Mouse (Mus musculus) left cerebral cortex, adult 6 months (tissue): ENCODE data around the gene Olfr1469. TPM values are rescaled to one million over a fixed set of nuclear protein-coding genes. Genes with fewer than 3 reads are reported as not detected.

Source experiments
- long read RNA-seq, 2 experiments: library from polyadenylated mRNA; unstranded; transcript quantifications; one replicate each; pipeline ENCODE4 v2.0.0; 2019 to 2020
- polyA plus RNA-seq: library from polyadenylated mRNA; unstranded; fragments of <200 nt; fragmentation: Nextera tagmentation; gene quantifications from 2 replicates; pipeline ENCODE4 v1.2.3, GENCODE M21; 2021

Olfr1469 gene
- polyA plus RNA-seq, result not detected in 2 replicates
- long read RNA-seq, experiment 1, result 0 reads
- long read RNA-seq, experiment 2, result 0 reads

GRCm38 (mm10) chr19:13407549-13407948, at the start of gene Olfr1469:
TSS of gene Olfr1469 (plus strand) at chr19:13407849.

GRCm38 (mm10) chr19:13361936-13362335, 45.7 kb upstream of the Olfr1469 start, which contains the start of gene Olfr1467:
TSS of gene Olfr1467 (plus strand) at chr19:13362236.

DNA sequence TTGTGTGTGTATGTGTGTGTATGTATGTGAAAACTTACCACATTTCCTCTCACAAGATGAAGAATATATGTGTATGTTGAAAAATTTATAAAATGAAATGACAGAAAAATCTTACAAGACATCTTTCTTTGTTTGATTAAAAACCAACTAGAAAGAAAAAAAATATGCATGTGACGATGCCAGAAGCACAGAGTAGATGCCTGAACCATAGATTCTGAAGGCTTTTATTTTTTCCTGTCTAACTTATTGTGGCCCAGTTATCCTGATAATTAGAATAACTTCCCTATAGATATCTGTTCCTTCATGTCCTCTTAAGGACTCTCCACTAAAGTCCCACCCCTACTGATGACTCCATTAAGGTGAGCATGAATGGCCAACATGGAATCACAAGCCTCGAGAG, 35.5 kb downstream of the Olfr1469 start, which contains the start of gene Olfr1471:
TSS of gene Olfr1471 (plus strand) at position 301 of the 400 bp plus-strand sequence.

DNA sequence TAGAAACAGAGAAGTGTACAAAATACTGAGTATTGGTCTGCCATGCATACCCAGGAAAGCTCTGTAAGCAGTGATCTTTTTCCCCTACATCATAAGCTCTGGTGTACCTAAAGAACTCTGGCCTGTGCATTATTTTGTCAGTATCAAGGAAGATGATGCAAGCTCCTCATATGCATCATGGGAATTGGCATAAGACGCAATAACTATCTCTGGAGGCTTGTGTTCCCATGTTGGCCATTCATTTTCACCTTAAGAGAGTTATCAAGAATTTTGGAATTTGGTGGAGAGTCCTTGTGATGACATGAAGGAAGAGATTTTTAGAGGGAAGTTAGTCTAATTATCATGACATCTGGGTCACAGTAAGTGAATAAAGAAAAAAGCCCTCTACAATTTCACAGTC, 48.3 kb downstream of the Olfr1469 start, which contains the start of gene Olfr1472:
TSS of gene Olfr1472 (minus strand) at position 101 of the 400 bp plus-strand sequence.

Other genes with a start within 250 kb of the Olfr1469 start
- not detected in 2 replicates for gene Olfr1461, start 244.8 kb upstream of the Olfr1469 start, polyA plus RNA-seq
- gene Olfr1462, start 222.1 kb upstream of the Olfr1469 start, polyA plus RNA-seq, result not detected in 2 replicates
- not detected in 2 replicates for gene Olfr1463, start 176.5 kb upstream of the Olfr1469 start, polyA plus RNA-seq
- not detected in 2 replicates for gene Olfr1465, start 92.3 kb upstream of the Olfr1469 start, polyA plus RNA-seq
- gene Olfr1466, start 69.0 kb upstream of the Olfr1469 start, polyA plus RNA-seq, result not detected in 2 replicates
- not detected in 2 replicates for gene Olfr1467, start 45.6 kb upstream of the Olfr1469 start, polyA plus RNA-seq
- not detected in 2 replicates for gene Olfr1471, start 35.6 kb downstream of the Olfr1469 start, polyA plus RNA-seq
- not detected in 2 replicates for gene Olfr1472, start 48.2 kb downstream of the Olfr1469 start, polyA plus RNA-seq
- not detected in 2 replicates for gene Olfr1474, start 61.7 kb downstream of the Olfr1469 start, polyA plus RNA-seq
- not detected in 2 replicates for gene Olfr1475, start 72.3 kb downstream of the Olfr1469 start, polyA plus RNA-seq
- gene Olfr1477, start 92.7 kb downstream of the Olfr1469 start, polyA plus RNA-seq, result not detected in 2 replicates
- not detected in 2 replicates for gene Olfr1480, start 120.1 kb downstream of the Olfr1469 start, polyA plus RNA-seq
- not detected in 2 replicates for gene Olfr1484, start 175.7 kb downstream of the Olfr1469 start, polyA plus RNA-seq
- not detected in 2 replicates for gene Olfr1487, start 209.5 kb downstream of the Olfr1469 start, polyA plus RNA-seq
- gene Olfr1489, start 223.8 kb downstream of the Olfr1469 start, polyA plus RNA-seq, result 0.04 TPM in 1 of 2 replicates, not detected in the other
- gene Olfr1490, start 243.2 kb downstream of the Olfr1469 start, polyA plus RNA-seq, result not detected in 2 replicates